Mouse (Mus musculus): ENCODE measurements at regions not wholly inside any gene's neighbourhood (a gene's known extent, or its start where the extent isn't known, plus 50 kb on each side); places are given as distances from the start of the nearest gene placed in this dataset.
A peak's percentile ranks its signal among the peaks of the same experiment; 100 is the strongest.
"Not testable (repeated sequence)": the region's sequence is repeated elsewhere in the genome, so short reads cannot be mapped to it uniquely, and the experiment has no call there.

DNA sequence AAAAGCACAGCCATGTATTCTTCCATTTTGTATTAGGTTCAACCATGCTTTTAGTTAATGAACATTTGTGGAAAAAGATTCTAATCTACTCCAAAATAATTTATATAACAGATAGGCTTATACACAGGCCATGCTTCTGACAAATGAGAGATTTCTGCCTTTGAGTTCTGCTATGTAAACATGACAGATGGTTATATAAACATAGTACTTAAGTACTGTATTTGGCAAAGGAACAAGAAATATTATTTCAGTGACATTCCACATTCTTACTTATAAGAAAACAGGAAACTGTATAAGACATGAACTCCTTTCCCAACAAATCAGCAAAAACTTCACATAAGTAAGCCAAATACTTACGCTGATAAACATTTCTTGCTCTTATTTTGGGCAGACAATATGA is 683.5 kb upstream of the Nr2f1 start:
- ATAC-seq (replicated peaks; ENCODE audit: insufficient number of reproducible peaks, low FRiP score, low TSS enrichment): no peak
- Histone ChIP-seq H3K9ac (ENCODE audit: low read depth, low read length) (no peak overlapping the region), H3K4me1 (ENCODE audit: control insufficient read depth, insufficient read depth, low read length) (no peaks in the 10 kb centered on the region), H3K4me3 (ENCODE audit: low read depth, low read length) (no peak overlapping the region), H3K9me3 (replicated peaks; ENCODE audit: control insufficient read depth, low read length) (no peaks in the 10 kb centered on the region), H3K4me2 (no peak overlapping the region), H3K36me3 (ENCODE audit: control insufficient read depth, insufficient read depth, low read length) (no peaks in the 10 kb centered on the region), H3K27me3 (ENCODE audit: control insufficient read depth, insufficient read depth, low read length) (no peaks in the 10 kb centered on the region), H3K27ac (ENCODE audit: low read depth, low read length) (no peak overlapping the region)
- 90% methylated on average over 1 of the region's 1 CpGs for WGBS (ENCODE audit: insufficient replicate concordance)

DNA sequence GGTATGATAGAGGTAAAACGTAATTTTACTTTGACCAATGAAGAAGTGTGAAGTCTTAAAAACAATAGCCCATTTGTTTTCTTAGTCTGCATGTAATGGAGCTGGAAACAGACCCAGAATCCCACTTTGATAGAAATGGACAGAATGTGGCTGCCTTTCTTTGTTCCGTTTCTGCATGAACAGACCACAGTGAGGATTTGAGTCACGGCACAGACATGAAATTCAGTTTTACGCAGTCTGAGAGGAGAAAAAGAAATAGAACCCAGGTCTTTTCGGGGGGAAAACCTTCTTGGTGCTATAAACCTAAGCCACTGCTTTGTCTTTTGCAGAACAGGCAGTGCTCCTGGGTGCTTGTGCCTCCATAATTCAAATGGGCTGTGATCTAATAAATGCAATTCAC is 673.0 kb upstream of the Nr2f1 start:
- Histone ChIP-seq H3K4me2 (no peak overlapping the region), H3K36me3 (ENCODE audit: control insufficient read depth, insufficient read depth, low read length) (no peaks in the 10 kb centered on the region), H3K4me3 (ENCODE audit: low read depth, low read length) (no peak overlapping the region), H3K27me3 (ENCODE audit: control insufficient read depth, insufficient read depth, low read length) (no peaks in the 10 kb centered on the region), H3K9ac (ENCODE audit: low read depth, low read length) (no peak overlapping the region), H3K9me3 (replicated peaks; ENCODE audit: control insufficient read depth, low read length) (no peaks in the 10 kb centered on the region), H3K27ac (ENCODE audit: low read depth, low read length) (no peak overlapping the region), H3K4me1 (ENCODE audit: control insufficient read depth, insufficient read depth, low read length) (no peaks in the 10 kb centered on the region)
- 73% methylated on average over 5 of the region's 5 CpGs for WGBS (ENCODE audit: insufficient replicate concordance)
- ATAC-seq (replicated peaks; ENCODE audit: insufficient number of reproducible peaks, low FRiP score, low TSS enrichment): no peak

DNA sequence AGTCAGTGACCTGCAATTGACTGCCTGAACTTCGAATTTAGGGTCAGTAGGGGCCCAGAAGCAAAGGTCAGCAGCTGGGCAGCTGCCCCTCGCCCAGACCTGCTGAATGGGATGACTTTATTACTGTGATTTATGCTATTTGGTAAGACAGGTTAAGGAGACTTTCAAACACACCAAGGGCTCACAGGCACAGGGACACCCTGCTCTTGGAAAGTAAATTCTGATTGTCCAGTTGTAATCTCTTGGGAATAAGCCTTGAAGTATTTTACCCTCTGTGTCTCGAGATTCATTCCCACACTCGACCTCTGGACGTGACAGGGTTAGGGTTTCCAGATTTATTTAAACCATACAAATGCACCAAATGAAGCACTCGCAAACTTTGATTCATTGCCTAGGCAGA is 672.4 kb upstream of the Nr2f1 start:
- WGBS (ENCODE audit: insufficient replicate concordance): 53% methylated on average over 6 of the region's 6 CpGs
- Histone ChIP-seq H3K36me3 (ENCODE audit: control insufficient read depth, insufficient read depth, low read length) (no peaks in the 10 kb centered on the region), H3K27me3 (ENCODE audit: control insufficient read depth, insufficient read depth, low read length) (no peaks in the 10 kb centered on the region), H3K9ac (ENCODE audit: low read depth, low read length) (no peak overlapping the region), H3K4me1 (ENCODE audit: control insufficient read depth, insufficient read depth, low read length) (no peaks in the 10 kb centered on the region), H3K9me3 (replicated peaks; ENCODE audit: control insufficient read depth, low read length) (no peaks in the 10 kb centered on the region), H3K4me2 (no peak overlapping the region), H3K4me3 (ENCODE audit: low read depth, low read length) (no peak overlapping the region), H3K27ac (ENCODE audit: low read depth, low read length) (no peak overlapping the region)
- ATAC-seq (replicated peaks; ENCODE audit: insufficient number of reproducible peaks, low FRiP score, low TSS enrichment): no peak

DNA sequence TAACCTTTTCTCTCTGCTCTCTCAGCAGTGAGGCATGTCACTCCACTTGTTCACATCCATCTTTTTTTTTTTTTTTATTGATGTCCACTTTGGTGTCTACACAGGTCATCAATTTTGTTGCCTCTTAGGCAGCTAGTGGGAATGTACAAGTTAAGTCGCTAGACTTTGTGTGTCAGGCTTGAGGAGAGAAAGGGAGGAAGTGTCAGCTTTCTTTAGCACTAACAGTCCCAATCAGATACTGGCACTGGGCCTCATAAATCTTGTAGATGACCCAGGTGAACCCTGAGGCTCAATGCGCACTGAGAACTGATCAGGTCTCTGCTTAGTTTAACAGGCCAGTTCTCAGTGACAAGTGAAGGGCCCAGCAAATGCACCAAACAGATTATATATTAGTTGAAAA is 671.7 kb upstream of the Nr2f1 start:
- 45% methylated on average over 2 of the region's 2 CpGs for WGBS (ENCODE audit: insufficient replicate concordance)
- H3K27ac ChIP-seq (ENCODE audit: low read depth, low read length): no peak overlapping the region
- H3K9ac ChIP-seq (ENCODE audit: low read depth, low read length): no peak overlapping the region
- ATAC-seq (replicated peaks; ENCODE audit: insufficient number of reproducible peaks, low FRiP score, low TSS enrichment): no peak
- H3K4me3 ChIP-seq (ENCODE audit: low read depth, low read length): no peak overlapping the region
- no peaks in the 10 kb centered on the region for H3K4me1 ChIP-seq (ENCODE audit: control insufficient read depth, insufficient read depth, low read length)
- no peaks in the 10 kb centered on the region for H3K27me3 ChIP-seq (ENCODE audit: control insufficient read depth, insufficient read depth, low read length)
- H3K36me3 ChIP-seq (ENCODE audit: control insufficient read depth, insufficient read depth, low read length): no peaks in the 10 kb centered on the region
- no peaks in the 10 kb centered on the region for H3K9me3 ChIP-seq (replicated peaks; ENCODE audit: control insufficient read depth, low read length)
- H3K4me2 ChIP-seq: no peak overlapping the region

DNA sequence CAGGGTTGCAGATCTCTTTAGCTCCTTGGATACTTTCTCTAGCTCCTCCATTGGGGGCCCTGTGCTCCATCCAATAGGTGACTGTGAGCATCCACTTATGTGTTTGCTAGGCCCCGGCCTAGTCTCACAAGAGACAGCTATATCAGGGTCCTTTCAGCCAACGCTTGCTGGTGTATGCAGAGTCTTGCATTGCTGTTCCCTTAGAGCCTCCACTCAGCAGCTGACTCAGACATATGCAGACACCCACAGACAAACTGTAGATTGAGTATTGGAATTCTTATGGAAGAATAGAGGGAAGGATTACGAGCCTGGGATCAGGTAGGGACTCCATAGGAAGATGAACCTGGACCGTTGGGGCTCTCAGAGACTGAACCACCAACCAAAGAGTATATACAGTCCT is 624.8 kb upstream of the Nr2f1 start:
- not testable (repeated sequence) for H3K9ac ChIP-seq (ENCODE audit: low read depth, low read length); H3K9me3 ChIP-seq (replicated peaks; ENCODE audit: control insufficient read depth, low read length); H3K4me2 ChIP-seq; H3K27ac ChIP-seq (ENCODE audit: low read depth, low read length); ATAC-seq (replicated peaks; ENCODE audit: insufficient number of reproducible peaks, low FRiP score, low TSS enrichment); H3K27me3 ChIP-seq (ENCODE audit: control insufficient read depth, insufficient read depth, low read length); H3K4me1 ChIP-seq (ENCODE audit: control insufficient read depth, insufficient read depth, low read length); H3K36me3 ChIP-seq (ENCODE audit: control insufficient read depth, insufficient read depth, low read length); H3K4me3 ChIP-seq (ENCODE audit: low read depth, low read length)
- WGBS (ENCODE audit: insufficient replicate concordance): 80% methylated on average over 4 of the region's 4 CpGs

DNA sequence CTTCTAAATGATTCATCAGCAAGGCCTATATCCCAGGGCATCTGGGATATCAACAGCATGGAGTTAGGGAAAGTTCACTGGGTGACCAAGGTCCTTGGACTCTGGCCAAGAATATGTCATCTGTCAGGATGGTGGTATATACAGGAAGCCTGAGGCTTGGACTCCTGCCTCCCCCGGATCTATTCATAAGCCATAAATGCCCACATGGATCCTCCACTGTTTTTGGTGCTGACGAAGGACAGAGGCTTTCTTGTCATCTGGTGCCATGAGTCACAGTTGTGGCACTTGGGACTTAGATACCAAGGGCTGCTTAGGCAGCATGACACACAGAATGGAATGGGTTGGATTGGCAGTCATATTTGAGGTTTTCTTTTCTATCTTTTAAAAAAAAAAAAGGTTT is 610.1 kb upstream of the Nr2f1 start:
- WGBS (ENCODE audit: insufficient replicate concordance): 16% methylated on average over 2 of the region's 2 CpGs
- Histone ChIP-seq H3K9ac (ENCODE audit: low read depth, low read length) (no peak overlapping the region), H3K27me3 (ENCODE audit: control insufficient read depth, insufficient read depth, low read length) (no peaks in the 10 kb centered on the region), H3K36me3 (ENCODE audit: control insufficient read depth, insufficient read depth, low read length) (no peaks in the 10 kb centered on the region), H3K4me1 (ENCODE audit: control insufficient read depth, insufficient read depth, low read length) (no peaks in the 10 kb centered on the region), H3K4me2 (no peak overlapping the region), H3K9me3 (replicated peaks; ENCODE audit: control insufficient read depth, low read length) (no peaks in the 10 kb centered on the region), H3K4me3 (ENCODE audit: low read depth, low read length) (no peak overlapping the region), H3K27ac (ENCODE audit: low read depth, low read length) (no peak overlapping the region)
- peak; percentile 61; the same call in 1 of the 2 replicates for ATAC-seq (replicated peaks; ENCODE audit: insufficient number of reproducible peaks, low FRiP score, low TSS enrichment)

DNA sequence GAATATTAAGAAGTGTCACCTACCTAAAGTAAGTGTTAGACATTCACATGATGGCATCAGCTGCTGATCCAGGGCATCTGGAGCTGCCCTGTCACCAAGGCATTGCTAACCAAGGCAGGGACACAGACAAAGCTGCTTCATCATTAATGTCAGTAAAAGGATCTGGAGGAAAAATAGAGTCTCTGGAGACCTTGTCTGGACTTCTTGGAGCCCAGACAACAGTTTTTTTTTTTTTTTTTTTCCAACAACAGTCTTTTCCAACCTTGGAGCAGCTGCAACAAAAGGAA is 603.2 kb upstream of the Nr2f1 start:
- Histone ChIP-seq H3K4me1 (ENCODE audit: control insufficient read depth, insufficient read depth, low read length) (no peaks in the 10 kb centered on the region), H3K27ac (ENCODE audit: low read depth, low read length) (no peak overlapping the region), H3K4me2 (no peak overlapping the region), H3K36me3 (ENCODE audit: control insufficient read depth, insufficient read depth, low read length) (no peaks in the 10 kb centered on the region), H3K9me3 (replicated peaks; ENCODE audit: control insufficient read depth, low read length) (no peaks in the 10 kb centered on the region), H3K4me3 (ENCODE audit: low read depth, low read length) (no peak overlapping the region), H3K9ac (ENCODE audit: low read depth, low read length) (no peak overlapping the region), H3K27me3 (ENCODE audit: control insufficient read depth, insufficient read depth, low read length) (no peaks in the 10 kb centered on the region)
- no peak for ATAC-seq (replicated peaks; ENCODE audit: insufficient number of reproducible peaks, low FRiP score, low TSS enrichment)

DNA sequence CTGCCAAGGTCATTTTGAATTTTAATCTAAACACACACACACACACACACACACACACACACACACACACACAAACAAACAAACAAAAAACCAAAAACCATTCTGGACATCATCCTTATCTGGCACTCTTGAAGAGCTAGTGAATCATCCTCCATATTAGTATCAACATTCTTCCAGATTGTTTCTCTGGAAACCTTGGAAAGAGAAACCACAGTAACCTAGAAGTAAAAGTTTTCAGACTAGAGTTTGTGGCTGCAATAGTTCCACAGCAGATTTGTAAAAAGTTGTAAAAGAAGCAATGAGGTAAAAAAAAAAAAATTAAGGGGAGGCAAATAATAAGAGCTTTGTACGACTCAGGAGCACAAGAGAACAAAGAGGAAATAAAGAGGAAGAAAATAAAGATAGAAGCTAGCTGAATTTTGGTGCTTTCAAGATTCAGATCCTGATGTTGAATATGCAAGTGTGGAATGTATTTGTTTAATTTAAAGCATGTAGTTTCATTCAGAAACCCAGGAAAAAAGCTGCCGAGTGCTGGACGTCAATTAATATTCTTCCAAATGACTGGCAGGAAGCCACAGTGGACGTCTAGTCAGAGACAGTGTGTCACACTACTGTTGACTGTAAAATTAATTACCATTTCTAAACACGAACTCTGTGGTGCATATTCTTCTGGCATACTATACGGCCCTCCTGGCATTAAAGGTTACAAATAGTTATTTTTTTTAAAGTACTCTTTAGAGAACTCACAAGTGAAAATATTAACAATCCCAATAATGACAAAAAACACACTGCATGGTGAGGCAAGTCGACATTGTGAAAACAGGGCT is 602.7 kb upstream of the Nr2f1 start:
- Histone ChIP-seq H3K4me2 (no peak overlapping the region), H3K27me3 (ENCODE audit: control insufficient read depth, insufficient read depth, low read length) (no peaks in the 10 kb centered on the region), H3K4me3 (ENCODE audit: low read depth, low read length) (no peak overlapping the region), H3K9me3 (replicated peaks; ENCODE audit: control insufficient read depth, low read length) (no peaks in the 10 kb centered on the region), H3K27ac (ENCODE audit: low read depth, low read length) (no peak overlapping the region), H3K9ac (ENCODE audit: low read depth, low read length) (no peak overlapping the region), H3K36me3 (ENCODE audit: control insufficient read depth, insufficient read depth, low read length) (no peaks in the 10 kb centered on the region), H3K4me1 (ENCODE audit: control insufficient read depth, insufficient read depth, low read length) (no peaks in the 10 kb centered on the region)
- ATAC-seq (replicated peaks; ENCODE audit: insufficient number of reproducible peaks, low FRiP score, low TSS enrichment): no peak
- 61% methylated on average over 7 of the region's 7 CpGs for WGBS (ENCODE audit: insufficient replicate concordance)

DNA sequence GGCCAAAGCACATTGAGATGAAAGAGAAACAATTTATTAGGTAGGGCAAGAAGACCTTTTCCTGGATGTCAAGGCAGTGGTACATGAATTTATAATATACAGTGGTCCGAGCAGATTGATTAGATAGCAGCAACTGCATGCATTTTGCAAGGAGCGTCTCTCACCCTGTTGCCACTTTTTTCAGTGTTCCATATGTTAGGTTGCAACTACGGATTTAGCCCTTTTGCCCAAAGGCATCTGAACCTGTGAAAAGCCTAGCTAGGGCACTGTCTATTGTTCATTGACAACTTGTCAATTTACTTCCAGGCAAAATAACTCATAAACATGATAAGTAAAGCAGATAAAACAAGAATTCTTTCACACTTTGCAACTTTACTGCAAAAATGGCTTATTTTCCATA is 600.1 kb upstream of the Nr2f1 start:
- H3K27ac ChIP-seq (ENCODE audit: low read depth, low read length): no peak overlapping the region
- WGBS (ENCODE audit: insufficient replicate concordance): 64% methylated on average over 3 of the region's 3 CpGs
- no peaks in the 10 kb centered on the region for H3K36me3 ChIP-seq (ENCODE audit: control insufficient read depth, insufficient read depth, low read length)
- no peak for ATAC-seq (replicated peaks; ENCODE audit: insufficient number of reproducible peaks, low FRiP score, low TSS enrichment)
- no peak overlapping the region for H3K9ac ChIP-seq (ENCODE audit: low read depth, low read length)
- no peaks in the 10 kb centered on the region for H3K27me3 ChIP-seq (ENCODE audit: control insufficient read depth, insufficient read depth, low read length)
- H3K4me3 ChIP-seq (ENCODE audit: low read depth, low read length): no peak overlapping the region
- no peaks in the 10 kb centered on the region for H3K4me1 ChIP-seq (ENCODE audit: control insufficient read depth, insufficient read depth, low read length)
- H3K4me2 ChIP-seq: no peak overlapping the region
- no peaks in the 10 kb centered on the region for H3K9me3 ChIP-seq (replicated peaks; ENCODE audit: control insufficient read depth, low read length)
